Mouse (Mus musculus) adrenal gland, adult 18-20 months (tissue): ENCODE measurements around the gene Rabgap1l. TPM values are rescaled to one million over a fixed set of nuclear protein-coding genes. Genes with fewer than 3 reads are reported as not detected.
"Not testable (repeated sequence)": the region's sequence is repeated elsewhere in the genome, so short reads cannot be mapped to it uniquely, and the experiment has no call there.

ENCODE experiments used
- DNase-seq, 2 experiments: peaks; one replicate each; pipeline ENCODE4 v3.0.0; 2021 to 2022; ENCODE audit warnings: low spot score in 2 of 2
- total RNA-seq, 2 experiments: library from RNA; stranded (reverse); gene quantifications; 1 replicate in 1 of 2; 2 replicates in 1 of 2; pipeline ENCODE4 v1.2.3; 2021

Gene Rabgap1l
- total RNA-seq, 2 experiments from 2014 or later = 26.4 to 30.6 TPM

DNA sequence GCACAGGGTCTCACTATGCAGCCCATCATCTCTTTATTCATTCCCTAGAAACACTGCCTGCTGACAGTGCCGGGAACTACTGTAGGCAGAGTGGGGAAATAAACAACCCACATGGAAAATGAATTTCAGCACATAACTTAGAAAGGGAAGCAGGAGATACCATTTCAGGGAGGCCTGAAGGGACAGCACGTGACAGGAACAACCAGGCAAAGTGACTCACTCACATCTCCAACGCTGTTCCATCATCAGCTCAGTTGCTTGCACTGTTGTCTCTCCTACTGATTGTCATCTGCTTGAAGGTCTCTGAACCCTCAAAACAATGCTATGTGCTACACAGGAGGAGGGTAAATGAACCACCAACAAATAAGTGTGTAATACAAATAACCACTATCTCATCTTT is 499.5 kb downstream of the Rabgap1l start:
- no peak for DNase-seq

DNA sequence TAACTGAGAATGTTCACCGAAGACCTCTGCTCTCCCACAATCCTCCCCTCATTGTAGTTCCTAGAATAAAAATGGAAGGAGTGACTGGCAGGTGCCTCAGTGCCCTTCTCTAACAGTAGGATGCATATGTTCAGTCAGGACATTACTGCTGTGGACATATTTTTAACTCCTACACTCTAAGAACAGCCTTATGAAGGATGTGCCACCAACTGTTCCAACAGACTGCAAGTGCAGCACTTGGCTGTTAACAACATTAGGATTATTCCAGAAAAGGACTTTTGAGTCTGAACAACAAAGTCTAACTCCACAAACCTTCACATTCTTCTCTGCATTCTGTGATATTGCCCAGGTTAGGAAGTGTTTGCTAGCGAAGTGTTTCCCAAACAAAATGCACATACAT is 501.0 kb downstream of the Rabgap1l start:
- DNase-seq = no peak

DNA sequence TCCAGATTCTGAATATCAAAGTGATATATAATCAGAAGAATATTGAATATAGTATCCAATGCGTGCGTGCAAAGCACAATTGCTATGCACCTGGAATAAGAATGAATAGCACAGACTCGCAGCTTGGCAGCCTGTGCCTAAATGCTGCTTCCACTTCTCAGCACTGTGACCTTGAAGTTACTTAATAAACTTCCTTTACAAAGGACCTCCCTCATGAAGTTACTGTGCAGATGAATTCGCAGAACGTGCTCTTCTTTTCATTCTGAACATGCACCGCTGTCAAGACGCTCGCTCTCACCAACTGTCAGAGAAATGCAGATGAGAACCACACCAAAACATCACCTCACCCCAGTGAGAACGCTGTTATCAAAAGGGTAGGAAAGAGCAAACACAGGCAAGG is 502.8 kb downstream of the Rabgap1l start:
- DNase-seq = no peak

DNA sequence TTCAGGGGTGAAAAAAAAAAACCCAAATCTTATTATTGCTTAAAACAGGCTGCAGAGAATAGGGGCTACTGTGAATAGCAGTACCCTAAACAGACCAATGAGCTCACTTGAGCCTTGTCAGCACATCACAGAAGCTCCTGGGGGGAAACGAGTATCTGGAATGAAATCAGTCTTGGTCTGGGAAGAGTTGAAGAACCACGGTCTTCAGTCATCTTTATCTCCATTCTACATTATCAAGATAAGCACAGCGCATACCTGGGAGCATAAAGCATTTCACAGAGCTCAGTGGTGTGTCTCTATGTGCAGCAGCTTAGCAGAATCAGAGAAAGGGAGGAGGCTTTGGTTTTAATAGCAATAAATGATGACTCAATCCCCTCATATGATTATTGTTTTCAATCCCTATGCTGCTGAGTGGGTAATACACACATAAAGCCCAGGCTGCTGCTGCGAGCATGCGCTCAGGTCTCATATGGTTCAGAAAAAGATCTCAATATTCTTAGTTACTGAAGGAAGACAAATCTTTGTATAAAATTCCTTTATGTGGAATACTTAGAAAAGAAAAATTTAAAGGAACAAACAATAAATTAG is 505.9 kb downstream of the Rabgap1l start:
- no peak for DNase-seq

DNA sequence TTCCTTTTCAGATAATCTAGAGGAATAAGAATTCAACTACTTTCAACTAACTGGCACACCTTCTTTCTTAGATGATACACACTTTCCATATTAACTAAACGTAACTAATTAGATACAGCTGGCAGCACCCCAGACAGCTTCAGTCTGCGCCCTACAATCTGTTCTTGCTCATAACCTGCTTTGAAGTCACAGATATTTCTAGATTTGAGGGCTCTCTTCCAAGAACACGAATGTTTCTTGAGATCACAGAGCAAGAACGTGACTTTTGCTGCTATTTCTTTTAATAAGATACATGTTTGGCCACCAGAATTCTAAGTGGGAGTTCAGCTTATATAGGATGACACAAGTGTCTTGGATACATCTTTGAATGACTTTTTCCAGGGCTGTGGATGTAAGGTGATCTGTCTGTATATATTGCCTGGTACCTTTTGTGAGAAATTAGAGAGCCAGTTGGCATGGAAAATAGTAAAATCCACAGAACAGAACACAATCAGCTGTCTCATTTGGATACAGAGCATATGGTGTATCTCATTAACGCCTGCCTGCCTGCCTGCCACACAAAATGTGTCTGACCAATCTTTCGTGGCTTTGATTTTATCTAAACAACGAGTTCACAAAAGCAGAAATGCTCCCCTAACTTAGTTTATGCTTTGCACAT is 506.5 kb downstream of the Rabgap1l start:
- no peak for DNase-seq

DNA sequence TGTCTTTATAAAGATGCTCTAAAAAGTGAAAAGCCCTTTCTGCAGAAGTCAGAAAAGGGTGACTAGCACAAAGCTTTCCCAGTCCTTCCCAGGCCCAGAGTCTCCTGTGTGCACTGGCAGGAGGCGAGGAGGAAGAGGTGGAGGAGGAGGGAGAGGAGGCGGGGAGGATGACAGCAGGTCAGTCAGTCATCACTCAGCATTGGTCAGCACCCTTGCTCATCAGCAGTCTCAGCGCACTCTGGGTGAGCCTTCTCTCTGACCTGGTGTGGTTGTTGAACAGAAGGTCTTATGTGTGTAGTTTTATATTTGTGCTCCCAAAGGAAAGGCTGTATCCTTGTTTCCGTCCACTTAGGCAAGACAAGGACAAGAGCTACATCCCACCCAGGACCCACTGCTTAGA is 508.8 kb downstream of the Rabgap1l start:
- DNase-seq = no peak

DNA sequence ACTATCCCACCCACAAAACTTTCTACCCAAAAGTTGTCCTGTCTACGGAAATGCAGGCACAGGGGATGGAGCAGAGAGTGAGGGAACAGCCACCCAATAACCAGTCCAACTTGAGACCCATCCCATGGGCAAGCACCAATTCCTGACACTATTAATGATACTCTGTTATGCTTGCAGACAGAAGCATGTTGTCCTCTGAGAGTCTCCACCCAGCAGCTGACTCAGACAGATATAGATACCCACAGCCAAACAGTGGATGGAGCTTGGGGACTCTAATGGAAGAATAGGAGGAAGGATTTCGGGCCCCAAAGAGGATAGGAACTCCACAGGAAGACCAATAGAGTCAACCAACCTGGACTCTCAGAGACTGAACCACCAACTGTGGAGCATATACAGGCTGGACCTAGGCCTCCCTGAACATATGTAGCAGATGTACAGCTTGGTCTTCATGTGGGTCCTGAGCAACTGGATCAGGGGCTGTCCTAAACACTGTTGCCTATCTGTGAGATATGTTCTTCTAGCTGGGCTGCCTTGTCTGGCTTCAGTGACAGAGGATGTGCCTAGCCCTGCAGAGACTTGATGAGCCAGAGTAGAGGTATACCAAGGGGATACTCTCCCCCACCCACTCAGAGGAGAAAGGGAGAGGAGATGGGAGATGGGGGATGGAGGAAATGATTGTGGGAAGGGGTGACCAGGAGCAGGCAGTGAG is 510.7 kb downstream of the Rabgap1l start:
- not testable (repeated sequence) for DNase-seq

DNA sequence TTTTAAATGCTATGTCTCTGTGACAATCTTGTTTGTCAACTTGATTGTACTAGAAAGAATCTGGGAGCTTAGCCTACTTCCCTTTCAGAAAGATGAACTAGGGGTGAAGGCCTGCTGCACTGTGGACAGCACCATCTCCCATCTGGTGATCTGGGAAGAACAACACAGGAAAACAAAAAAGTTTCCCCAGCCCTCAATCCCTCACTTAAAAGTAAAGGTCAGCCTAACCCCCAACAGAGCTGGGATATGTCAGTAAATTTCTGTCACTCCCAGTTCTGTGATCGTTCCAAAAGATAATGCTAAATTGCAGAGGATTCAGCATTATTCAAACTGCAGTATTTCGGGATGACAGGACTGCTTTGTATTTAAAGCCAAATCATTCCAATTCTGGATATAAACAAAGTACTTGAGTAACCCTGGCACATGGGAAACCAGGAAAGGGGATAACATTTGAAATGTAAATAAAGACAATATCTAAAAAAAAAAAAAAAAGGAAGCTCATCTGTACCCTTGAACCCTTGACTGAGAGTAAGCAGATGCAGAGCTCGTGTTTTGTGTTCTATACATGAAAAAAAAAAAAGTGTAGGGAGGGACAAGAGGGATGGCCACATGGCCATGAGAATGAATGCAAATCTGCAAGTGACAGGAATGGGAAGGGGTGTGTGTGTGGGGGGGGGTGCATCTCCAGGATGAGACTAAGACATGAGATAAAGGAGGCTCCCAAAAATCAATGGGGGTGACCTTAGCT is 511.5 kb downstream of the Rabgap1l start:
- DNase-seq = no peak

DNA sequence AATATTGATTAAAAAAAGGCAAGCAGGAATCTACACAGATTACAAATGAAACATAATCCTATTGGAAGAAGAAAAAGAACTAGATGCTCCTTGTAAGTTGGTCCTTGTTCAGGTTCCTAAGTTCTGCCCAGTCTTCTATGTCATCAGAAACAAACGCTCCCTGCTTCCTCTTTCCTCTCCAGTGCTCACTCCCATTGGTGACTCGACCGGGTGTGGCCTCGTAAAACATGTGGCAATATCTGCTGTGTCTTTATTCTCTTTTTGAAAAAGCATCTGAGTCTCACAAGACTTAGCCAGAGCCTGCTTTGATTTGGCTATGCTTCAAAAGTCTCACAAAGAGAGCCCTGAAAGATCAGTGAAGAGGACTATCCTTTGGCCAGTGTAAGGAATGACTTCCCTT is 512.4 kb downstream of the Rabgap1l start:
- no peak for DNase-seq

DNA sequence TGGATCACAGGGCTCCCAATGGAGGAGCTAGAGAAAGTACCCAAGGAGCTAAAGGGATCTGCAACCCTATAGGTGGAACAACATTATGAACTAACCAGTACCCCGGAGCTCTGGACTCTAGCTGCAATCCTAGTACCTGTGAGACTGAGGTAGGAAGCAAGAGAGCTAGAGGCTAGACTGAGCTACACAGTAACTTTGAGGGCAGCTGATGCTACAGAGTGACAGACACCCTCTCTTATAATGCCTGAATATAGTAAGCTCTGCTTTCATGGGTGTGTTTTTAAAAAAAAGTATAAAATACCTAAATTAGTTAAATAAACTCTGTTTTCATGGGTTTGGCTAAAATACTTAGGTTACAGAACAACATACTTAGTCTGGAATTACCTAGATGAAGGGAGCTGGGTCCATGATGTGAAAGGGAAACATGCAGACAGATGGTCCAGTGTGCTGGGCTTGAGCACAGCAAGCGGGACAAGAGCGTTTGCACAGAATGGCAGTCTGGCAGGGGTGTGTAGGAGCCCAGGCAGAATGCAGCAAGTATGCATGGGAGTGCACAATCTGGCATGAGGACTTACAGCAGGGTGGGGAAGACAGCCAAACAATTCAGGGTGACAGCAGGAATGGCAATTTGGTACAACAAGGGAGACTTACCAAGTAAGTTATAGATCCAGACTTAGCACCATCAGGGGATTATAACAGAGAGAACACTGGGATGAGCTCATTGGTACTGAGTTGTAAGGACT is 514.9 kb downstream of the Rabgap1l start:
- DNase-seq = no peak

DNA sequence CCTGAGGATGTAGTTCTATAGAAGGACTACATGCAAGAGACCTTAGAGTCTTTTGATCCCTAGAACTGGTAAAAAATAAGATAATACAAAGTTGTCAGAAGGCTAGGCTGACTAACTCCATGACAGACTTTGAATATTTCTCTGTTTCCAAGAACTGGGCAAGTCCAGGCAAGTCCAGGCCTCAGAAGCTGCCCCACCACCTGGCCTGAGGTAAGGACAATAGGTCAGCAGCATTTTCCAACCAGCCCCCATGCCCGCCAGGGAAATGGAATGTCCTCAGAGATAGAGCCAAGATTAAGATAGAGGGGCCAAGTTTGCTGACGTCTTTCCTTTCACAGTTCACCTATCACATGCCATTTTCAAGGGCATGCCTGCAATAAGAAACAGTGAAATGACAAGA is 517.8 kb downstream of the Rabgap1l start:
- no peak for DNase-seq

DNA sequence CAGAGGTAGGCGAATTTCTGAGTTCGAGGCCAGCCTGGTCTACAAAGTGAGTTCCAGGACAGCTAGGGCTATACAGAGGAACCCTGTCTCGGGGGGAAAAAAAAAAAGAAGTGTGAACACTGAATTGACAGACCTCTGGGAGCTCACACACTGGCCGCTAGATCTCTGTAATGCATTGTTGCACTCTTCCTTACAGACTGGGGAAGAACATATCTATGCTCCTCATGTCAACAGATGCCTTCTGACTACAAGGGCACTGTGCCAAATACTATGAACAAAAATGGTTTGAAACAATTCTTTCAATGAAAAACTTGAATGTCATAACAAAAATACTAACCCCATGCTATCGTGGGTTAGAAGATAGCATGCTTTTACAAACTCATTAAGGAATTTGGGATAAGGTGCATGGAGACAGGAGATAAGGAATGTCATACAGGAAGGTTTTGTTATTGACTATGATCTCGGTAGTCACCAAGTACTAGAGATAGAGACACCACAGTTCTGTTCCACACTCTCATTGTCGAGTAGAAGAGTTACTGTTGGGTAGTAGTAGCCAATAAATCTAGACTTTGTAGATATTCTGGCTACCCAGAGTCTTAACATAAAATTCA is 519.8 kb downstream of the Rabgap1l start:
- DNase-seq = no peak

DNA sequence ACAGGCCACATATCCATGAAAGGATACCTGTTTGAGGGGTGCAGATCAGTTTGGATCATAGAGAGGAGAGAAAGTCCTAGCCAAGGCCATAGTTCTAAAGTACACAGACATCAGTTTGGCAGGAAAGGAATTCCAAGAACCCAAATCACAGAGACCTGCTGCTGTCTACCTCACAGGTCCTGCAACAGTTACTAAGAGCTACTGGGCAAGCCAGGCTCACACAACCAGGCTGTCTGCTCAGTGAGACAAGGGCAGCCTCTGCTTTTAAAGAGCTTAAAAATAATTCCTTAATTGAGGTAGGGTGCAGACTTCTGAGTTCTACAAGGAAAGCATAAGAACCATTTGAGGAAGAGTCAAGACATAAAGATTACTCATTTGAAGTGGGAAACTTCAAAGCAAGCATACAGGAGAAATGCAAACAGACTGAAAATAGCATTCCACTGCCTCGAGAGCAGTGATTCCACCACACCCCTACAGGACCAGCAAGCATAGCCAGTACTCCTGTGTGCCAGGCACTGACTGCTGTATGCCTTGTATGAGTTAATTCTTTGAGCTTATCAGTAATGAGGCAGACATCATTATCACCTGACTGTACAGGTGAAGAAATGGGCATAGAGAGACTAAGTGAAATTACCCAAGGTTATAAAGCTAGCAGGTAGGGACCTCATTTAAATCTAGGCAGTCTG is 521.6 kb downstream of the Rabgap1l start:
- DNase-seq = no peak

DNA sequence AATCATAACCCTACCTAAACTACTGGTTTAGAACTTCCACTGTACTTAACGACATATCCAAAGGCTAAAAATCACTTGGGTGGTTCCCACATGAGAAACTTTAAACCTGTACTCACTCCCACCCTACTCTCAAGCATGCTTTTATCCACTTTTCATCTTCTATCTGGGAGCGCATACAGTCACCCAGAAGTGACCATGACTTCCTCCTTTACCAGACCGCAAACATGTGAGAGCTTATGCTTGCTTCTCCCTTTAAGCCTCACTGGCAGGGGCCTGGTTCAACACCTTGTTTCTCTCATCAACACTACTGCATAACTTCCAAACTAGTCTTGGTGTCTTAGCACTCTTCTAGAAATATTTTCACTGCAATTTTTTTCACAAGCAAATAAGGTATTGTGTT is 524.7 kb downstream of the Rabgap1l start:
- DNase-seq = no peak

DNA sequence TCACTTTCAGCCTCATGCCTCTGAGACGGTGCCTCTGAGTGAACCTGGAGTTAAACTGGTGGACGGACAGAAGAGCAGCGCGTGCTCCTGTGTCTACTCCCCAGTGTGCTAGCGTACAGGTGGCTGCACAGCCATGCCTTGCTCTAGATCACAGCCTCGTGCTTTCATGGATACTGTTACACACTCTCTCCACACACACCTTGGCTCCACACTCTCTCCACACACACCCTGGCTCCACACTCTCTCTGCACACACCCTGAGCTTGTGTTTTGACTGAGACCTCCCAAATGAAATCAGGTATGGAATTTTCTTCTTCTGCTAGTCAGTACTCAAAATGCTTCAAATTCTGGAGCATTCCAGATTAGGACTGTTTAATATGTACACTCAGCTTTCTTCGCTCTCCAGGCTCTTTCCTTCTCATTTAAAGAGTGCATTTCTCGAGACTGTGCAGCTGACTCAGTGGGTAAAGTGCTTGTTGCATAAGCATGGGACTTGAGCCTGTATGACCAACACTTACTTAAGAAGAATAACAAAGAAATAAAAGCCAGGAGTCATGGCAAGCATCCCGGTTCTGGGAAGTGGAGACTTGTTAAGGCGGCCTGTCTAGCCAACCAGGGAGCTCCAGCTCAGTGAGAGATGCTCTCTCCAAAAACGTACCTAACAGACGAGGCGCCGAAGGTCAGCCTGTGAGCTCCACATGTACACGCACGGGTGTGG is 529.2 kb downstream of the Rabgap1l start:
- no peak for DNase-seq

DNA sequence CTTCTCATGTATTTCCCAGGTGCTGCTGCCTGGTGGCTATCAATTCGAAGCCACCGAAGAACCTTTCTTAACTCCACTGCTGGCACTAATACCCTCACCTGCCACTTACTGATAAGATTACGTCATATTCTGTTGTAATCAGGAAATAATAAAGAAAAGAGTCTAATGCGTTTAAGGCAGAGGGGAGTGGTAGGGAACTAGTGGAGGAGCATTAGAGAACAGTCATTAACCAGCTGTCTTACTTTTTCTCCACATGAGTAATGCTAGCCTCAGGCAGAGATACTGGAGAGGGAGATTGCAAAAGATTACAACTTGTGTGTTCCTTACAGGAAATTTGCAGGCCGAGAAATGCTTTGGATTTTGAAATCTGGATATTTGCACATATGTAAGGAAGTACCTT is 530.0 kb downstream of the Rabgap1l start:
- no peak for DNase-seq

DNA sequence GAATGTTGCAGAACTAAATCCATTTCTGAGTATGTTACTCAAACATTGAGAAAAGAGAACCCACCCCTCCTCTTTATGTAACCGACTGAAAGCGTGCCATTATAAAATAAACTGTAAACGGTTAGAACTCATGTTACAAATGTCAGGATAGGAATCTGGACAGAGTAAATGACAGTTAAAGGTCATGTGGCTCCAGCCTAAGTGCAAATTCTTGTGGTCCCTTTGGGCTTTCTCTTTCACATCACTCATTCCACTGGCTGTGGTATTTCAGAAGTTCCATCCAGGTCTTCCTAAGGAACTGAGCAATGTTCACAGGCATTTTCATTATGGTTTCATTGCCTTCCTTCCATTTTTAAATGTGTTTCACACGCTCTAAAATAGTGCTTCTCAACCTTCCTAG is 530.6 kb downstream of the Rabgap1l start:
- no peak for DNase-seq

DNA sequence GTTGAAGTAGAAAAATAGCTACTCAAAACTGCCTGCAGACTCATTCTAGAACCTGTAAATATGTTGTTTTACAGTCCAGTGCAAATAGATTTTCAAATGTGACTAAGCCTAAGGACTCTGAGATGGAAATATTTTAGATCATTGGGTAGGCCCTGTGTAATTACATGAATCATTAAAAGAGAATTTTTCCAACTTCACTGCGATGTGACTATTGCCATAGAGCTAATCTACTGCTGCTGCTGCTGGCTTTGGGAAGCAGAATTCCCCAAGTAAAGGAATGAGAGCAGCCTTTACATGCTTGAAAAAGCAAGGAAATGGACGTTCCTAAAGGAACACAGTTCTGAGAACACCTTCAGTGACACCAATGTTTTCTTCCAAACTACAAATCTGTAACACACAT is 531.2 kb downstream of the Rabgap1l start:
- no peak for DNase-seq

DNA sequence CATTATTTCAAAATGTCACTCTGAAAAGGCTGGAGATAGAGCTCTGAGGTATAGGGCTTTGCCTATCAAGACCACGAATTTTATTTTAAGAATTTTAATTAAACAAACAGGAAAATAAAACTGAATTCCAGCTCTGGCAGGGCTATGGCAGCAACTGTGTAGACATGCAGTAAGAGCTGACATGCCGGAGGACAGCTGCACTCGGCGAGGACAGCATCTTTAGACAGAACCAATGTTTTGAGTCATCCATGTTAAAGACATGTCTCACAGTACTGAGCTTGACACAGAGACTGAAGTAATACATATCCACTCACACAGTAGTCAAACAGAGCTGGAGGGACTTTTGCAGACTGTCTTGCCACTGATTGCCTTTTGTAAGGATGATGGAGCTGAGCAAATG is 532.4 kb downstream of the Rabgap1l start:
- DNase-seq = no peak

DNA sequence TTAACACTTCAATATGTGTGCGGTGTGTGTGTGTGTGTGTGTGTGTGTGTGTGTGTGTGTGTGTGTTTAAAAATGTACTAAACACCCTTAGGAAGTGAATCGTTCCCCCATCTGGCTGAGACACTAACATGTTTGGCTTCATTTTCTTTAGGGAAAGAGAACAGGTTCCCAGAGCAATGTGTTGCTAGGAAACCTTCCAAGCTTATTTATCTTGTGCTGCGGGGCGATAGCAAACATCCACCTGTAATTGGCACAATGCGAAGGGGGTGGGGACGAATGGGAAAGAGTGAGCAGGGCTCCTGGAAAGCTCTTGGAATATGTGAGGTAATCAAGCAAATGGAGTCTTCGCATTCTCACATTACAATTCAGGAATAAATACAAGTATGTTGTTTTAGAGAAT is 533.1 kb downstream of the Rabgap1l start:
- no peak for DNase-seq
